ENCODE assay signal across 12 mouse cellular contexts in genomic region chr16:89993991-89994825, GRCm38 (mm10).
DNase-seq lines count a peak whose midpoint lies in the region; ATAC-seq and TF ChIP-seq lines count a peak whose summit lies in the region.
"Had no signal": no experiment of that assay in that cellular context is flagged by ENCODE, and none has a peak within 500 bp of the region (broad histone marks: within the 10 kb centered on the region; RNA-seq: fewer than 3 reads in every experiment).

No protein-coding gene starts in this region.

- no peak overlapping the region for H3K9ac ChIP-seq in liver, postnatal 0 days (replicated peaks)
- H3K9ac ChIP-seq in stomach, postnatal 0 days (ENCODE audit: low read length) = no peak overlapping the region
- H3K9ac ChIP-seq: forebrain, embryonic 15.5 days; heart, embryonic 15.5 days had no signal

- peak overlapping the region; percentile 22; the same call in 1 of the 2 replicates for H3K4me2 ChIP-seq in liver, postnatal 0 days (ENCODE audit: low read depth, low read length)
- no peak overlapping the region for H3K4me2 ChIP-seq in stomach, postnatal 0 days (replicated peaks; ENCODE audit: low read depth)
- H3K4me2 ChIP-seq: forebrain, embryonic 15.5 days; heart, embryonic 15.5 days had no signal

- H3K4me3 ChIP-seq in liver, postnatal 0 days (ENCODE audit: low read depth, low read length) = no peak overlapping the region
- no peak overlapping the region for H3K4me3 ChIP-seq in layer of hippocampus, adult 2 months
- H3K4me3 ChIP-seq in stomach, postnatal 0 days (ENCODE audit: low read depth, low read length) = no peak overlapping the region
- H3K4me3 ChIP-seq: forebrain, embryonic 15.5 days; heart, embryonic 15.5 days had no signal

- no peak for ATAC-seq in liver, postnatal 0 days
- no peak for ATAC-seq in stomach, postnatal 0 days (ENCODE audit: low FRiP score, low TSS enrichment)

- H3K4me1 ChIP-seq in liver, postnatal 0 days (ENCODE audit: insufficient read depth) = peaks cover 13% of the 10 kb centered on the region
- no peaks in the 10 kb centered on the region for H3K4me1 ChIP-seq in stomach, postnatal 0 days (replicated peaks; ENCODE audit: control insufficient read depth, insufficient read depth)

- no peak for TF ChIP-seq EP300 in liver, postnatal 0 days (IDR thresholded peaks at IDR 0.05; ENCODE audit: low read depth)
- no peak for TF ChIP-seq EP300 in stomach, postnatal 0 days (optimal IDR thresholded peaks at IDR 0.05)

- 44% methylated on average over 17 of the region's 17 CpGs for WGBS in liver, postnatal 0 days (ENCODE audit: insufficient replicate concordance)
- 77% methylated on average over 17 of the region's 17 CpGs for WGBS in stomach, postnatal 0 days

- no peaks in the 10 kb centered on the region for H3K9me3 ChIP-seq in liver, postnatal 0 days (ENCODE audit: low read length)
- H3K9me3 ChIP-seq in stomach, postnatal 0 days (ENCODE audit: control insufficient read depth, low read length) = no peaks in the 10 kb centered on the region
- H3K9me3 ChIP-seq: forebrain, embryonic 15.5 days; heart, embryonic 15.5 days had no signal

- no peaks in the 10 kb centered on the region for H3K27me3 ChIP-seq in liver, postnatal 0 days (ENCODE audit: insufficient read depth, low read length)
- H3K27me3 ChIP-seq in stomach, postnatal 0 days (ENCODE audit: control insufficient read depth, insufficient read depth, low read length) = no peaks in the 10 kb centered on the region
- H3K27me3 ChIP-seq: forebrain, embryonic 15.5 days; heart, embryonic 15.5 days had no signal

- H3K36me3 ChIP-seq in liver, postnatal 0 days (replicated peaks; ENCODE audit: insufficient read depth, low read length) = no peaks in the 10 kb centered on the region
- no peaks in the 10 kb centered on the region for H3K36me3 ChIP-seq in stomach, postnatal 0 days (ENCODE audit: control insufficient read depth, insufficient read depth, low read length)
- H3K36me3 ChIP-seq: forebrain, embryonic 15.5 days; heart, embryonic 15.5 days had no signal

- H3K27ac ChIP-seq in liver, postnatal 0 days (ENCODE audit: low read depth) = no peak overlapping the region
- H3K27ac ChIP-seq in layer of hippocampus, adult 2 months = no peak overlapping the region
- H3K27ac ChIP-seq in stomach, postnatal 0 days (replicated peaks) = no peak overlapping the region
- H3K27ac ChIP-seq: forebrain, embryonic 15.5 days; heart, embryonic 15.5 days had no signal

- peak; percentile 16 for DNase-seq in adrenal gland, postnatal 10 days
- no peak for DNase-seq in adrenal gland, adult (ENCODE audit: inconsistent age in 2 of 2, low spot score in 1 of 2)
- peak; percentile 91 for DNase-seq in 416B (ENCODE audit: low read depth)
- peak; percentile 58 to 67 for DNase-seq in cerebellum, postnatal 10 days
- no peak for DNase-seq in liver, postnatal 0 days
- no peak for DNase-seq in layer of hippocampus, postnatal 10 days (ENCODE audit: low spot score in 2 of 2)
- no peak for DNase-seq in layer of hippocampus, adult 2 months (ENCODE audit: low spot score in 2 of 2)
- no peak for DNase-seq in stomach, postnatal 0 days (ENCODE audit: low spot score)
- DNase-seq: kidney, adult 9 months; spleen, adult 18-20 months had no signal

- TF ChIP-seq CTCF in liver, postnatal 0 days (IDR thresholded peaks at IDR 0.05; ENCODE audit: low read depth) = no peak
- no peak for TF ChIP-seq CTCF in layer of hippocampus, adult 2 months (conservative IDR thresholded peaks at IDR 0.05)
- no peak for TF ChIP-seq CTCF in stomach, postnatal 0 days (IDR thresholded peaks at IDR 0.05; ENCODE audit: low read depth)

Comparison
In these comparisons a context has a peak if more than half of its experiments do, and no peak if none do; other contexts are left out.
1. DNase-seq: peak in adrenal gland, postnatal 10 days (single experiment), 416B (single experiment) and cerebellum, postnatal 10 days (2 of 2); none in adrenal gland, adult (0 of 2), liver, postnatal 0 days (single experiment), layer of hippocampus, postnatal 10 days (0 of 2), layer of hippocampus, adult 2 months (0 of 2) and stomach, postnatal 0 days (single experiment).